Mouse (Mus musculus): ENCODE data around the gene Lrrc4b.

The Lrrc4b gene

DNA sequence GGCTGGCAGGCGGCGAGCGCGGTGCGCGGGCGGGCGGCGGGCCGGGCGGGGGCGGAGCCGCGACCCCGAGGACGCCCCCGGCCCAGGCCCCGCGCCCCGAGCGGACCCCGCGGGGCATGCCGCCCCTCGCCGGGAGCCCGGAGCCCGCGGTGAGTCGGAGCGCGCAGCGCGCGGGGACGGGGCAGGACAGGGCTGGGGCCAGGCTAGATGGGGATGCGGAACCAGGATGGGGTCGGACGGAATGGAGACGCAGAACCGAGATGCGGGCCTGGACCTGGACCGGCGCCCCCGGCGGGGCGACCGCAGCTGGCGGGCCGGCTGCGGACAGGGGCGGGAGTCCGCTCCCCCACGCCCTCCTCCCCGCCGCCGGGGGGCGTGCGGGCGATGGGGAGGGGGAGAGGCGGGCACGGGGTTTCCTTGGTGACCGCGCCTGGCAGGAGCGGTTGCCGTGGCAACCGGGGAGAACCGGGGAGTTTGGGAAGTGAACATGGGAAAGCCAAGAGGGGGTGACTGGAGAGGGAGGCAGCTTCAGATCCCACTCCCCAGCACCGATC, at the start of gene Lrrc4b:
Gene Lrrc4b (plus strand): TSS at position 51 of the 554 bp plus-strand sequence.
- in situ Hi-C loops (cut with MboI, MseI): no loop called here

DNA sequence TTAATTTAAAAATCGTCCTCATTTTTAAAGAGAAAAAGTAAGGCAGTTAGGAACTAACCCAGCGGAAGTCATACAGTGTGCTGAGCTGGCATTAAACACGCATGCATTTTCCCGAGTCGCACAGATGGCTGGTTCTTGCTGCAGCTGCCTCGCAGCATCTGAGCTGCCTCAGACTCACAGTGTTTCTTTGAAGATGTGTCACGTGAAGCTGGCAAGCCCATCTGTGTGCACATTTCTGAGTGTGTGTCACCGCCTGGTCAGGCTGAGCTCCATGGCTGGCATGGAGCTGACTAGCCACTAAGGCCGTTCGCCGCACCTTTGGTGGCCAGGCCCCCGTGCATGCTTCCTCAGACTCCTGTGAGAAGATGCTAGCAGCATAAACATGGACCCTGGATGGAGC, 46.3 kb upstream of the Lrrc4b start:
- in situ Hi-C loops (cut with MboI, MseI): no loop called here

DNA sequence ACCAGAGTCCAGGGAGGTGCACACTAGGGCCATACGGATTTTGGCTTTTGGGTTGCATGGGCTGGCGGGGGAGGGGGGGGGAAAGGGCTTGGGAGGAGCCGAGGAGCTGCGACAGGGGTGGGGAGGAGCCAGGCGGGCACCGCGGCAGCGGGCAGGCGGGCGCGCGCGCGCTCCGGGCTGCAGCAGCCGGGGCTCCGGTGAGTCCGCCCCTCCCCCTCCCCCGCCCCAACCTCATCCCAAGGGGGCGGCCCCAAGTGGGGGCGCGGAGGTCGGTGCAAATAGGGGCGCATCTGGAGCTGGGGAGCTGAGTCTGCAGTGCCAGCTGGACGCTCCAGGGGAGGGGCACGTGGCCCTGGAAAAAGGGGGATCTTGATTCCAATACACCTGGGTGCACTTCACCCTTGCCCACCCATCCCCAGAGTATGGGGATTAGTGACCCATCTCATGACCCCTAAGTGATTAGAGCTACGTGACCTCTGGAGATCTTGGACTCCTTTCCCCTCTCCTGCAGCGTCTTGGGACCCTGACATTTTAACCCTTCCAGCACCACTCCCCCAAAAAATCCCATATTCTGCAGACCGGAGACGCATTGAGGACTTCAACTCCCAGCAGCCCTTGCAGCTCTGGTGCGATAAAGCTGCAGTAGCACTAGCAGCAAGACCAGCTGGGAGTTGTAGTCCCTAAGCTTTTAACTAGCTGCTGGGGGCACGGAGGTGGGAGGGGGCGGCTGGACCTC, 44.7 kb upstream of the Lrrc4b start, which contains the start of gene Syt3:
Gene Syt3 (plus strand): TSS at position 123 of the 736 bp plus-strand sequence.
- in situ Hi-C loops (cut with MboI, MseI): no loop called here

DNA sequence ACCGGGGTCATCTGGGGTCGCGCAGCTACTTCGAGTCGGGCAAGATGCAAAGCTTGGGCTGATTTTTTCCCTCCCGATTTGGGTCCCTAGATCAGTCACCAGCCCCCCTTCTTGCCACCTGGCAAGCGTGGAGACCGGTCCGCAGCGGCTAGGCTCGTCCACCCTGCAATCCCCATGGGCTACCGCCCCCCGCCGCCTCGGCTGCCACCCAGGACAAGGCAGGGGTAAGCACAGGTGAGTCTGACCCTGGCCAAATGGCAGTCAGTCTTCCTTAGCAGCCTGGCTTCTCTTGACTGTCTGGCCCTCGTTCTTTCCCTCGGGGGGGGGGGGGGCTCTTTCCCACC, 44.1 kb upstream of the Lrrc4b start:
- in situ Hi-C loops (cut with MboI, MseI): no loop called here

DNA sequence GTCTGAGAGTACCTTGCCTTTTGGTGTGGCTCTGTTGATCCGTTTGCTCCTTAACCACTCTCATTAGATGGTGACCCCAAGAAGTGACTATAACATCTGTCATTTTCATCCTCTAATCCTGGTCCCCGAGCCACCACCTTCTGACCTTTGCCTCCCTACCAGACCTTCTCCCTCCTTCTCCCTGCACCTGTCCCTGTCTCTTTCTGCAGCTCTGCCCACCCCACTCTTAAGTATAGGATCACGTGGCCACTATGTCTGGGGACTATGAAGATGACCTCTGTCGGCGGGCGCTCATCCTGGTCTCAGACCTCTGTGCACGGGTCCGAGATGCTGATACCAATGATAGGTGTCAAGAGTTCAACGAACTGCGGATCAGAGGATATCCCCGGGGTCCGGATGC, 43.1 kb upstream of the Lrrc4b start, which contains the start of gene 1700008O03Rik:
Gene 1700008O03Rik (minus strand): TSS at position 101 of the 400 bp plus-strand sequence.
- in situ Hi-C loops (cut with MboI, MseI): no loop called here

DNA sequence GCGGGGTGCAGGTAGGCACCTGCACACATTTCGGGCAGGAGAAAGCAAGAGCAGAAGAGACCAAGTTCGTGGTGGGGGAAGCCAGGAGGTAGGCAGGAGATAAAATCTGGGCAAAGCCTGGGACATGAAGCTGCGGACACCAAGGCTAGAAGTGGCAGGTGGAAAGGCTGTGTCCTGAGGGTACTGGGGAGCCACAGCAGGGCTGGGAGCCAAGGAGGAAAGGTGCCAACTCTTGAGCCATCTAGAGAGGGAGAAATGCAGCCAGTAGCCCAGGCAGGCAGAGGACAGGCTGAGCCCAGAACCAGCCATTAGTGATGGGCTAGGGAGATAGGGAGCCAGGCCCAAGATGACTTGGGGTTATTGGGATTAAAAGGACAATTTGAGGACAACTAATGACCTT, 37.0 kb upstream of the Lrrc4b start:
- in situ Hi-C loops (cut with MboI, MseI): no loop called here

DNA sequence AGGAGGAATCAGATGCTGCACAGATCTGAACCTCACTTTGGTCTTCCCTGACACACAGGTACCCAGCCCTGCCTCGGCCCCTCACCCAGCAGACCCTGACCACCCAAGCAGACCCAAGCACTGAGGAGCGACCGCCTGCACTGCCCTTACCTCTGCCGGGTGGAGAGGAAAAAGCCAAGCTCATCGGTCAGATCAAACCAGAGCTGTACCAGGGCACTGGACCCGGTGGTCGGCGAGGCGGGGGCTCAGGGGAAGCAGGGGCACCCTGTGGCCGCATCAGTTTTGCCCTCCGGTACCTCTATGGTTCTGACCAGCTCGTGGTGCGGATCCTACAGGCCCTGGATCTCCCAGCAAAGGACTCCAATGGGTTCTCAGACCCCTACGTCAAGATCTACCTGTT, 36.5 kb upstream of the Lrrc4b start:
- in situ Hi-C loops (cut with MboI, MseI): no loop called here

DNA sequence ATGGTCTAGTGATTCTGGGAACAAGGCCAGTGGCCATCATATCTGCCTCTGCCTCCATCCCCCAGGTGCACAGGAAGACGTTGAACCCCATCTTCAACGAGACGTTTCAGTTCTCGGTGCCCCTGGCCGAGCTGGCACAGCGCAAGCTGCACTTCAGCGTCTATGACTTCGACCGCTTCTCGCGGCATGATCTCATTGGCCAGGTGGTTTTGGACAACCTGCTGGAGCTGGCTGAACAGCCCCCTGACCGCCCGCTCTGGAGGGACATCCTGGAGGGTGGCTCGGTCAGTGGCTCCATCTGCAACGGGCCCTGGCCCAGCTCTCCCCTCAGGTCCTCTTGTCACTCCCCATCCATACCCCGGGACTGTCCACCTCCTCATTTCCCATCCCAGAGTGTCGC, 35.5 kb upstream of the Lrrc4b start:
- in situ Hi-C loops (cut with MboI, MseI): no loop called here

DNA sequence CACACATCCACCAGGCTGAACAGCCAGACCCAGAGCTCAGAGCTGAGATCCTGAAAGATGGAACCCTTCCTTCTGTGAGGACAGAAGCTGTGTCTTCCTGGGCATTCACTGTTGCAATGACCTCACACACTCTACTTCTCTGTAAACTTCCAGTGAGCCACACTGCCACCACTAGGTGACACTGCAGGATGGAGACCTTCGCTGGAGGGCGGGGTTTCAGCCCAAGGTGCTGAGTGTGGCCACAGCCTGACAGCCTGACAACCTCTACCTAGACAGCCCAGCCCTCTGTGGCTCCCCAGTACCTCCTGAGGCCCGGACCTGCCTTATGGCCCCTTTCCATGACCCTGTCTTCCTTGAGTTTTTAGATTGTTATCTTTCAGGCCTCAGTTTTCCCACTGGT, 30.2 kb upstream of the Lrrc4b start:
- in situ Hi-C loops (cut with MboI, MseI): no loop called here

DNA sequence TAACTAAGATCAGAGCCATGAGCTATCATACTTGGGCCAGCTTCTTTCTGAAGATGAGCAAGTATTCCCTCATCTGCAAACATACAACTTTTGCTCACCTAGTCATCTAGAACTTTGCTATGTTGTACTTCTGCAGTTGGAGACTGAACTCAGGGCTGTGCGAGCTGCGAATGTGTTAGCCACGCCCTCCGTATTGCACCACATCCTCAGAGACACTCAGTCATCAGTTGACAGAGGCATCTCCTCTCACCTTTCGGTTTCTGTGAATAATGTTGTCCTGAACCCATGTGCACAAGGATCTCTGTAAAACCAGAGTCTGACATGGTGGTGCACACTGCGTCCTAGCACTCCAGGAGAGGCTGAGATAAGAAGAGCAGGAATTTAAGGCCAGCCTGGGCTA, 27.1 kb upstream of the Lrrc4b start:
- in situ Hi-C loops (cut with MboI, MseI): no loop called here

DNA sequence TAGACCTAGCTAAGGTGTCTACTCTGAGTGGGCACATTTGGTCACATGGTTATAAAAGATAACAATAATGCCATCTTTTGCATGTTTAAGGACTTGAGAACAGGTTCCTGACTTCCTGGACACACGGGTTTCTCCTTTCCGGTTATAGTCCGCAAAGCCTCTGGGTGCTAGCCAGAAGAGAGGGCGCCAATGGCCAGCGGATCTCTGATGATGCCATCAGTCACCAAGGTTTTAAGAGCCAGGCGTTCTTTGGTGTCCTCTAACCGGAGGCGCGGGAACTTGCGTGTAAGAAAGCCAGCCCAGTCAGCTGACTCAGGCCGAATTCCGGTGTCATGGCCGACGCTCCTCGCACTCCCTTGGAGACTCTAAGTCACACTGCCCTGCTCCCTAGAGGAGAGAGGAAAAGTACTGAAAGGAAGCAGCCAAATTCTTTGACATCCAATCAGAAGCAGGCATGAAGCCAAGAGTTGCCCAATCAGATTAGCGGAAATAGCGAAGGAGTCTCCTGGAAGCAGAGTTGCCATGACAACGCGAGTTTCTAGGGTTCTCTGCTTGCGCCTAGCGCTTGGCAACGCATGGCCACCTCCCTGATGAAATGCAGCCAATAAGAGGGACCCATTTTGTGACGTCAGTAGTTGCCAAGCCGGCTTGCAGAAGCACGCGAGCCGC, 23.3 kb upstream of the Lrrc4b start:
- in situ Hi-C loops (cut with MboI, MseI): no loop called here

DNA sequence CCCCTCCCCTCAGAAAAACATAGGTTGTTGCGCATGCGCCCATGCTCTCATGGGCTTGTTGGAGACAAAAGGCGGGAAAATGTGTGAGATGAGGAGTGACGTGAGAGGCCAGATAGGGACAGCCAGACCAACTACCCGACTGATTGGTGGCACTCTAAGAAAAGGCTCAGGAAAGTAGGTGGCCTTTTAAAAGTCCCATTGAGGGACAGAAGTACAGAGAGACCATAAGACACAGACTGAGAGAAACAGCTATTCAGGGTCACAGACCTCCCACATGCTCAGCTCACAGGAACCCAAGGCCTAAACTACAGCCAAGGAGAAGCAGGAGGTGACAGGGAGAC, 22.8 kb upstream of the Lrrc4b start:
- in situ Hi-C loops (cut with MboI, MseI): no loop called here

DNA sequence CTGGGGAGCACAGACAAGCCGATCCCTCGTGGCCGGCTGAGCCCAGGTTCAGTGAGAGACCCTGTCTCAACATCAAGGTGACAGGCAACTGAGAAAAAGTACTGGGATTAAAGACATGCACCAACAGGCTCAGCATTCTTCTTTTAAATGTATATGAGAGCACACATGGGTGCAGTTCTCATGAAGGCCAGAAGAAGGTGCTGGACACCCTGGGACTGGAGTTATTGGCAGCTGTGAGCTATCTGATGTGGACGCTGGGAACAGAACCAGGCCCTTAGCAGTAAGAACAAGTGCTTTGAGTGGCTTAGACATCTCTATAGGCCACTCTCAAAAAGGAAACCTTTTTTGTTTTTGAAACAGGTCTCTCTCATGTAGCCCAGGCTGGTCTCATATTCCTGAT, 17.7 kb upstream of the Lrrc4b start:
- in situ Hi-C loops (cut with MboI, MseI): no loop called here

DNA sequence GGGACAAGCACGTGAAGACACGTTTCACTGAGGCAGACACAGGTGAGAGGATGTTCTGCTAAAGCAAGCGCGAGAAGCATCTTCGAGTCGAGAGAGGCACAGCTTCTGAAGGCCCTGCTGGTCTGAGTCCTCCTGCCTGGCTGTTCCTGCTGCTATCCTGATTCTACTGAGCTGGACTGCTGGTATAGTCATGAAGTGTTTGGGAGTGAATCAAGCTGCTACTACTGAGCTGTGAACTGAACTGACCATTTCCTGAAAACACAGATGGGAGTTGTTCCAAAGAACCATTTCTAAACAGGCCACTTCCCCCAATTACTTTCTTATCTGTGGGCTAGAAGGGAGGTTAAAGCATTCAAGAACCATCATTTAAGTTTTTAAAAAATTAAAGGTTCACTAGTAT, 15.5 kb upstream of the Lrrc4b start:
- in situ Hi-C loops (cut with MboI, MseI): no loop called here

DNA sequence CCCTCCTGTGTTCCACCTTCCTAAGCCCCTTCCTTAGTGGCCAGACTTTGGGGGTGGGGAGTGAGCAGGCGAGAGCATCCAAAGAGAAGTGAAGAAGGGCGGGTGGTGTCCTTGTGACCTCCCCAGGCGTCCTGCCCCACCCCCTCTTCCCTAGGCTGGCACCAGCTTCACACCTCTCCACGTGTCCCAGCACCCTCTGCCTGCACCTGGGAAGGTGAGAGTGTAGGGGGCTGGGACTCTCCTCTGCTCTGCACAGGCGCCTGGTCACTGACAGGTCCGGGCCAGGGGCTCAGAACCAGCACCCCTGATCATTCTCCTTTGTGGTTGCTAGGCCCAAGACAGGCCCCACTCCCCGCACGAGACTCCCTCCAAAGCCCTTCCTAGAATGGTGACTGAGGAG, 1.2 kb upstream of the Lrrc4b start:
- in situ Hi-C loops (cut with MboI, MseI): no loop called here

DNA sequence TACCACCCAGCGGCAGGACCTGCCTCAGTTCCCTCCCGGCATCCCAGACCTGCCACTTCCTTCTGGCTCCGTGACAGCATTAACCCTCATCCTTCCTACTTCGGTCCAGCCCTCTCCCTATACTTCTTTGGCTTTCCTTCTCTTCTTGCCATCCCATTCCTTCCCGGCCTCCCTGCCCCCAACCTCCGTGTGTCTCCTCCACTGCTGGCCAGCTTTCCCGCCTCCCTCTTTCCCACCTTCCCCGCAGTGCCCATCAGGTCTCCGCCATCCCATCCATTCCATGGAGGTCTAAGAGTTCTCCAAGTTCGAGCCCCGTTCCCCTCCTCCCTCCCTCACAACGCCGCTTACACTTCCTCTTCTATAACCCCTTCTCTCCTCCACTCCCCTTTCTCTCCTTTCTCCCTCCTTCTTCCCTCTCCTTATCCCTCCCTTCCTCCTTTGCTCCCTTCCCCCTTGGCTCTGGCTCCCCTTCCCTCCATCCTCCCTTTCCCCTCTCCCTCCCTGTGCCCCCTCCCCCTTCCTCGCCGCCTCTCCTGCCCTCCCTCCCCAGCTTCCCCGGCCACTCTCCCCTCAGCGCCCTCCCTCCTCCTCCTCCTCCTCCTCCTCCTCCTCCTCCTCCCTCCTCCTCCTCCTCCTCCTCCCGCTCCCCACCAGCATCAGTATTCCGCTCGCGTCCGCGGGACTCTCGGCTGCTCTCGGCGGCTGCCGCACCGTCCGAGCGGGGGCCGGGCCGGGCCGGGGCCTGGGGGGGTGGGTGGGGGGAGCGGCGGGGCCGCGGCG, 457 bp upstream of the Lrrc4b start:
- in situ Hi-C loops (cut with MboI, MseI): no loop called here

DNA sequence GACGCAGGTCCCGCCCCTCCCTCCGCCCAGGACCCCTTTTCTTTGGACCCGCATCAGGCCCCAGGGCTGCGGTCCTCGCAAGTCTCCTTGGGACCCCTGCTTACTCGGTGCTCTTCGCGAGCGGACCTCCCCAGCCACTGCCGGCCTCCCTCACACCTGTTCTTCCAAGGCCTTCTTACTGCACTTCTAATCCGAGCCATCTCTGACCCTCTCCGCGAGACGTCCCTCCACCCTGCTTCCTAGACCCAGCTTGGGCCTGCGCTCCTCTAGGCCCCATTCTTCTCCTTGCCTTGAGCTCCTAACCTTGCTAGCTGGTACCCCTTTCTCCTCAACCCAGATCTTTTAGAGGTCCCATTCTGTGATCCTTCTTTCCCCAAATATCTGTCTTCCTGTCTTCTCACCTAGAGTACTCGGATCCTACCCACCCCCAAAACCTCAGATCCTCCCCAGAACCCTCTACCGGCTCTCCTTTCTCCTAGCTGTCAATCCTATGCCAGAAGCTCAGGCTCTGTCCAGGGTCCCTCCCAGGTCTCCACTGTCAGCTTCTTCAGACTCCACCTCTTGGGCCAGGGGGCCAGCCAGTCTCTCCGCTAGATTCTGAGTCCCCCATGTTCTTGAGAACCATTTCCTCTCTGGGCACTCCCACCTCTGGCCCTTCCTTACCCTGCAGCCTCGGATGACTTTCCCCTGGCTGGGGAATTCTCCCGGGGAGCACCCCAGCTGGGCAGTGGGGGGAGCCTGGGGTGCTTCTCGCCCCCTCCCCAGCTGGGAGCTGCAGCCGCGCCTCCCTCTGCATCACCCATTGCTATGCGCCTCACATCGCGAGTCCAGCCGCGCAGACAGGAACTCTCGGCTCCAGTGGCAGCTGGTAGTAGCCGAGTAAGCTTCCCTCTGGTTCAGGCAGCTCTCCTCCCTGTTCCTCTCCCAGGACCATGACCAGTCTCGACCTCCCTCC, 993 bp downstream of the Lrrc4b start:
- in situ Hi-C loops (cut with MboI, MseI): loop anchor here (10.0 kb wide), 1 partner anchor 655 kb away; the partner anchor contains the start of gene Klk11

DNA sequence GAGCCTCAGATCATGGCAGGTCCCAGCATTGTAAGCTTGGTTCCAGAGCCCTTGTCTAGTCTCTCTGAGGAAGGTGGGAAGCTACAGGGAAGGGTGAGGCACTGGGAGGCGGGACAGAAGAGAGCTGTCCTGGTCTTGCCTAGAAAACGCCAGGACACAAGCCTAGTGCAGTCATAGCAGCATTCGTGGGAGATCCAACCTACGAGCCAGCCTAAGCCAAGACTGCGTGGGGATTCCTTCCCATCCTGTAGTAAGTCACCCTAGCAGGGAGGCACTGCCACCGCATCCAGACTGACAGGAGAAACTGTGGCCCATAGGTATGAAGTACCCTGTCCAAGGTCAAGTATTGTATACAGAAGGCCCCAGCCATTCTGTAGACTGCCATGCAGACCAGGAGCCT, 3.7 kb downstream of the Lrrc4b start:
- in situ Hi-C loops (cut with MboI, MseI): loop anchor here (10.0 kb wide), 1 partner anchor 658 kb away; the partner anchor contains the start of gene Klk11

DNA sequence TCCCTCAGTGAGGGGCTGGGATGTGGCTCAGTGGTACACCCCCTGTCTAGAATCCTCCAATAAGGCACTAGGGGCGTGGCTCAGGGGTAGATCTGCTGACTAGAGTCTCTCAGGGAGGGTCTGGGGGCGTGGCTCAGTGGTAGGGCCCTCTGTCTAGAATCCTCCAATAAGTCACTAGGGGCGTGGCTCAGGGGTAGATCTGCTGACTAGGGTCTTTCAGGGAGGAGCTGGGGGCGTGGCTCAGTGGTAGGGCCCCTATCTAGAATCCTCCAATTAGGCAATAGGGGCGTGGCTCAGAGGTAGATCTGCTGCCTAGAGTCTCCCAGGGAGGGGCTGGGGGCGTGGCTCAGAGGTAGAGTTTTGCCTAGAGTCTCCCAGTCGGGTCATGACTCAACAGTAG, 4.6 kb downstream of the Lrrc4b start:
- in situ Hi-C loops (cut with MboI, MseI): loop anchor here (10.0 kb wide), 1 partner anchor 659 kb away; the partner anchor contains the start of gene Klk11

DNA sequence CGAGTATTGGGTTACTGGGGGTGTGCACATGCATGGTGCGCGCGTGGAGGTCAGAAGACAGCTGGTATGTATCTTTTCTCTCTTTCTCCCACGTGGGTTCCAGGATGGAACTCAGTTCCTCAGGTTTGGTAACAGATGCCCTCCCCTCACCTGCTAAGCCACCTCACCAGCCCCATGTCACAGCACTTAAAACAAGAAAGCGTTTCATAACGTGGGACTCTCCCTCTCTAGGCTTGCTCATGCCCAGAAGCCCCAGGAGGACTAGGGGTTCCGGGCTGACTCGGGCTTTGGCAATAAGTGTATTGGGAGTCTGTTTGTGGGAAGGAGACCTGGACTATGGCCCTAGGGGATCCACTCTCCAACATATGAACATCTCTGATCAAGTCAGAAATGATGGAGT, 5.3 kb downstream of the Lrrc4b start:
- in situ Hi-C loops (cut with MboI, MseI): loop anchor here (10.0 kb wide), 1 partner anchor 659 kb away; the partner anchor contains the start of gene Klk11

DNA sequence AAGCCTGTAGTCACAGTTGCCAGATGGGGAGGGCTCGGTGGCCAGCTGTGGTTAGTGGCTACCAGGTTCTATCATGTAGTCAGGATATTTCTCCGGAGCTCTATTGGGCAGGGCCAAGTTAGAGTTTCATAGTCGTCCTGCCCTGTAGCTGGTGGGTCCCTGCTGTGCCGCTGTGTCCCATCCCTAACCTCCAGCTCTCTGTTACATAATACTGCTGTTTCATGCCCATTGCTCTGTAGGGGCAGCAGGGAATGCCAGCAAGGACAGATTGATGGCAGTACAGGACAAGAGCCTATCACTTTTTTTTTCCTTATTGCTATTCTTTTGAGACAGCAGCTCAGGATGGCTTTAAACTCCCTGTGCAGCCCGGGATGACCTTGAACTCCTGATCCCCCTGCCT, 7.0 kb downstream of the Lrrc4b start:
- in situ Hi-C loops (cut with MboI, MseI): loop anchor here (10.0 kb wide), 1 partner anchor 661 kb away; the partner anchor contains the start of gene Klk11
